Mouse (Mus musculus): ENCODE results near the gene Tiam1.

GRCm38 (mm10) chr16:90150126-90150525 is 6.6 kb upstream of the Tiam1 start:
- no peak for TF ChIP-seq CTCF (IDR thresholded peaks at IDR 0.05)
- TF ChIP-seq EP300 (IDR thresholded peaks at IDR 0.05), result no peak
